In the genomic region with DNA sequence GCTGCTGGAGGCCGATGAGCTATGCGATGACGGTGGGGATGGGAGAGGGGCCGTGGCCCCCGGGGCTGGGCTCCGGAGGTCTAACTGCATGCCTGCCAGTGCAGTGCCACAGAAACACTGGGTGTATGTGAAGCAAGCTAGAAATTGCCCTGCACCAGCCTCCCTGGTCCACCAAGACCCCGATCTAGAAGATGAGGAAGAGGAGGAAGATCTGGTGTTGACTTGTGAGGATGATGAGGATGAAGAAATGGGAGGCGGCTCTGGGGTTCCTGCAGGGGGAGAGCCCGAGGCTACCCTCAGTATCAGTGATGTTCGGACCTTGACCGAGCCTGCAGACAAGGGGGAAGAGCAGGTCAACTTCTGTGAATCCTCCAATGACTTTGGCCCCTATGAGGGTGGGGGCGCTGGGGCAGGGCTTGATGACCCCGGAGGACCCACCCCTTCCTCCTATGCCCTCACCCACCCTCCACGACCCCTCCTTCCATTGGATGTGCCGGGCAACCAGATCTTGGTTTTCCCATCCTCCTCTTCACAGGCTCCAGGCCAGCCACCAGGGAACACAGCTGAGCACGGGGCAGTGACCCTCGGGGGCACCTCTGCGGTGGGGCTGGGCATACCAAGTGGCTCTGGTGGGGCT, we compare ENCODE assay signal across 10 mouse cellular contexts. TPM values are rescaled to one million over a fixed set of nuclear protein-coding genes. Genes with fewer than 3 reads are reported as not detected.
DNase-seq lines count a peak whose midpoint lies in the region; ATAC-seq lines count a peak whose summit lies in the region.
"Had no signal": no experiment of that assay in that cellular context is flagged by ENCODE, and none has a peak within 500 bp of the region (broad histone marks: within the 10 kb centered on the region; RNA-seq: fewer than 3 reads in every experiment).

No protein-coding gene starts in this region.

- peak overlapping the region; percentile 67; the same call in 1 of the 2 replicates for H3K9ac ChIP-seq in hindbrain, embryonic 13.5 days
- no peak overlapping the region for H3K9ac ChIP-seq in hindbrain, embryonic 11.5 days (ENCODE audit: low read depth, low read length)

- WGBS in hindbrain, embryonic 13.5 days: 85% methylated on average over 18 of the region's 18 CpGs
- 82% methylated on average over 18 of the region's 18 CpGs for WGBS in hindbrain, embryonic 11.5 days

- H3K27ac ChIP-seq in hindbrain, embryonic 13.5 days: no peak overlapping the region
- no peak overlapping the region for H3K27ac ChIP-seq in hindbrain, embryonic 11.5 days (ENCODE audit: low read depth, low read length)

- H3K36me3 ChIP-seq in hindbrain, embryonic 13.5 days: peaks cover 34% of the 10 kb centered on the region
- peaks cover 10% of the 10 kb centered on the region for H3K36me3 ChIP-seq in hindbrain, embryonic 11.5 days (ENCODE audit: control insufficient read depth, insufficient read depth, low read length)

- peaks cover 14% of the 10 kb centered on the region for H3K27me3 ChIP-seq in hindbrain, embryonic 13.5 days
- H3K27me3 ChIP-seq in hindbrain, embryonic 11.5 days (ENCODE audit: control insufficient read depth, insufficient read depth, low read length): no peaks in the 10 kb centered on the region

- peak; percentile 64 for DNase-seq in cerebellum, adult 9-10 months
- no peak for DNase-seq in hindbrain, embryonic 11.5 days (ENCODE audit: low spot score)
- peak; percentile 24 for DNase-seq in urinary bladder, adult 2 months (ENCODE audit: low spot score)
- DNase-seq in urinary bladder, postnatal 14 days (ENCODE audit: low spot score): no peak
- no peak for DNase-seq in frontal cortex, postnatal 14 days (ENCODE audit: low spot score in 2 of 2)
- DNase-seq in frontal cortex, adult 2 months (ENCODE audit: extremely low spot score in 1 of 2, low spot score in 1 of 2): no peak
- DNase-seq: layer of hippocampus, postnatal 36 days had no signal

- H3K9me3 ChIP-seq in hindbrain, embryonic 13.5 days: no peaks in the 10 kb centered on the region
- no peaks in the 10 kb centered on the region for H3K9me3 ChIP-seq in hindbrain, embryonic 11.5 days (ENCODE audit: control insufficient read depth, low read length)

- ATAC-seq in cerebellum, adult (ENCODE audit: insufficient number of reproducible peaks, low FRiP score, low TSS enrichment): no peak
- ATAC-seq in hindbrain, embryonic 13.5 days (ENCODE audit: low FRiP score): no peak
- ATAC-seq in hindbrain, embryonic 11.5 days (ENCODE audit: low FRiP score): no peak

- H3K4me1 ChIP-seq in hindbrain, embryonic 13.5 days (replicated peaks): peaks cover 69% of the 10 kb centered on the region
- H3K4me1 ChIP-seq in hindbrain, embryonic 11.5 days (replicated peaks; ENCODE audit: control insufficient read depth, insufficient read depth, low read length): peaks cover 20% of the 10 kb centered on the region

- H3K4me3 ChIP-seq in hindbrain, embryonic 13.5 days: peak overlapping the region; percentile 51; the same call in 1 of the 2 replicates
- no peak overlapping the region for H3K4me3 ChIP-seq in hindbrain, embryonic 11.5 days (ENCODE audit: low read depth, low read length)

- H3K4me2 ChIP-seq in hindbrain, embryonic 13.5 days: peak overlapping the region; percentile 63; the same call in 1 of the 2 replicates
- no peak overlapping the region for H3K4me2 ChIP-seq in hindbrain, embryonic 11.5 days (replicated peaks; ENCODE audit: low read depth, low read length)

RNA-seq across cellular contexts. Expression of gene Zbtb22, which starts 2.1 kb away (rescaled TPM):
- 16.8 and 18.7 TPM in 2 replicates for polyA plus RNA-seq in hindbrain, embryonic 13.5 days (2015; fragmentation: Nextera tagmentation; extraction: Ambion mirVana)
- polyA plus RNA-seq in hindbrain, embryonic 11.5 days (2014; fragmentation: Nextera tagmentation; extraction: Ambion mirVana): 8.1 and 9.3 TPM in 2 replicates
- 20.1 and 23.1 TPM in 2 replicates for polyA plus RNA-seq in urinary bladder, adult 2 months (2012; rRNA removed)
- polyA plus RNA-seq in frontal cortex, adult 2 months (2012; rRNA removed): 29.9 and 33.4 TPM in 2 replicates

RNA-seq across cellular contexts. Expression of gene Tapbp, which starts 2.1 kb away (rescaled TPM):
- polyA plus RNA-seq in hindbrain, embryonic 13.5 days (2015; fragmentation: Nextera tagmentation; extraction: Ambion mirVana): 26.8 and 29.2 TPM in 2 replicates
- polyA plus RNA-seq in hindbrain, embryonic 11.5 days (2014; fragmentation: Nextera tagmentation; extraction: Ambion mirVana): 14.5 and 16.6 TPM in 2 replicates
- 84.7 and 122 TPM in 2 replicates for polyA plus RNA-seq in urinary bladder, adult 2 months (2012; rRNA removed)
- polyA plus RNA-seq in frontal cortex, adult 2 months (2012; rRNA removed): 25.4 and 28.5 TPM in 2 replicates

RNA-seq across cellular contexts. Expression of gene Daxx, which starts 8.6 kb away (rescaled TPM):
- 48.1 and 54.6 TPM in 2 replicates for polyA plus RNA-seq in hindbrain, embryonic 13.5 days (2015; fragmentation: Nextera tagmentation; extraction: Ambion mirVana)
- 47.0 and 60.0 TPM in 2 replicates for polyA plus RNA-seq in hindbrain, embryonic 11.5 days (2014; fragmentation: Nextera tagmentation; extraction: Ambion mirVana)
- polyA plus RNA-seq in urinary bladder, adult 2 months (2012; rRNA removed): 28.1 and 31.0 TPM in 2 replicates
- 26.4 and 27.2 TPM in 2 replicates for polyA plus RNA-seq in frontal cortex, adult 2 months (2012; rRNA removed)

RNA-seq across cellular contexts. Expression of gene Rgl2, which starts 11.6 kb away (rescaled TPM):
- polyA plus RNA-seq in hindbrain, embryonic 13.5 days (2015; fragmentation: Nextera tagmentation; extraction: Ambion mirVana): 56.7 and 56.9 TPM in 2 replicates
- 32.5 and 32.9 TPM in 2 replicates for polyA plus RNA-seq in hindbrain, embryonic 11.5 days (2014; fragmentation: Nextera tagmentation; extraction: Ambion mirVana)
- 132 and 164 TPM in 2 replicates for polyA plus RNA-seq in urinary bladder, adult 2 months (2012; rRNA removed)
- 154 and 161 TPM in 2 replicates for polyA plus RNA-seq in frontal cortex, adult 2 months (2012; rRNA removed)

RNA-seq across cellular contexts. Expression of gene Platr17, which starts 12.8 kb away (rescaled TPM):
- polyA plus RNA-seq in hindbrain, embryonic 13.5 days (2015; fragmentation: Nextera tagmentation; extraction: Ambion mirVana): 0.41 and 0.49 TPM in 2 replicates
- polyA plus RNA-seq in hindbrain, embryonic 11.5 days (2014; fragmentation: Nextera tagmentation; extraction: Ambion mirVana): 0.86 TPM in 1 of 2 replicates, not detected in the other
- polyA plus RNA-seq in urinary bladder, adult 2 months (2012; rRNA removed): 0.14 and 0.15 TPM in 2 replicates
- 1.3 and 1.5 TPM in 2 replicates for polyA plus RNA-seq in frontal cortex, adult 2 months (2012; rRNA removed)
- polyA plus RNA-seq: embryonic facial prominence, embryonic 14.5 days had no signal

Comparison
In these comparisons a context has a peak if more than half of its experiments do, and no peak if none do; other contexts are left out.
1. DNase-seq: peak in cerebellum, adult 9-10 months (single experiment) and urinary bladder, adult 2 months (single experiment); none in hindbrain, embryonic 11.5 days (single experiment), urinary bladder, postnatal 14 days (single experiment), frontal cortex, postnatal 14 days (0 of 2) and frontal cortex, adult 2 months (0 of 2).